Mouse (Mus musculus): Measurements from ENCODE around the gene Cmtm2b. TPM values are rescaled to one million over a fixed set of nuclear protein-coding genes. Genes with fewer than 3 reads are reported as not detected.

Gene Cmtm2b
- polyA plus RNA-seq, 1 experiment from 2014 or later: not detected

GRCm38 (mm10) chr8:104370071-104370470, 48.0 kb downstream of the Cmtm2b start:
- H3K9me3 ChIP-seq: no peaks in the 10 kb centered on the region
- no peak overlapping the region for H3K4me3 ChIP-seq
- 80% methylated on average over 6 of the region's 6 CpGs for WGBS
- H3K4me2 ChIP-seq (replicated peaks): no peak overlapping the region
- H3K27me3 ChIP-seq: no peaks in the 10 kb centered on the region
- peaks cover 7% of the 10 kb centered on the region for H3K4me1 ChIP-seq
- no peak overlapping the region for H3K27ac ChIP-seq
- no peaks in the 10 kb centered on the region for H3K36me3 ChIP-seq
- ATAC-seq (ENCODE audit: insufficient number of reproducible peaks, insufficient read depth, low FRiP score, low TSS enrichment): no peak
- H3K9ac ChIP-seq: no peak overlapping the region

GRCm38 (mm10) chr8:104371121-104371520, 49.1 kb downstream of the Cmtm2b start:
- 86% methylated on average over 6 of the region's 6 CpGs for WGBS
- Histone ChIP-seq H3K27ac (no peak overlapping the region), H3K9me3 (no peaks in the 10 kb centered on the region), H3K4me3 (no peak overlapping the region), H3K36me3 (no peaks in the 10 kb centered on the region), H3K4me1 (peaks cover 16% of the 10 kb centered on the region), H3K27me3 (no peaks in the 10 kb centered on the region), H3K4me2 (replicated peaks) (no peak overlapping the region), H3K9ac (no peak overlapping the region)
- no peak for ATAC-seq (ENCODE audit: insufficient number of reproducible peaks, insufficient read depth, low FRiP score, low TSS enrichment)

- H3K4me1 ChIP-seq: peaks cover 16% of the 10 kb centered on the region
- H3K27ac ChIP-seq: no peak overlapping the region
- no peak overlapping the region for H3K4me3 ChIP-seq
- H3K4me2 ChIP-seq (replicated peaks): no peak overlapping the region
- H3K9me3 ChIP-seq: no peaks in the 10 kb centered on the region
- no peaks in the 10 kb centered on the region for H3K27me3 ChIP-seq
- ATAC-seq (ENCODE audit: insufficient number of reproducible peaks, insufficient read depth, low FRiP score, low TSS enrichment): no peak
- 81% methylated on average over 11 of the region's 11 CpGs for WGBS
- no peaks in the 10 kb centered on the region for H3K36me3 ChIP-seq
- H3K9ac ChIP-seq: no peak overlapping the region
These were observed 51.7 kb downstream of the Cmtm2b start for GRCm38 (mm10) chr8:104373779-104374178.

GRCm38 (mm10) chr8:104374269-104374668, 52.2 kb downstream of the Cmtm2b start:
- 71% methylated on average over 11 of the region's 11 CpGs for WGBS
- Histone ChIP-seq H3K4me3 (no peak overlapping the region), H3K27ac (no peak overlapping the region), H3K27me3 (no peaks in the 10 kb centered on the region), H3K36me3 (no peaks in the 10 kb centered on the region), H3K9me3 (no peaks in the 10 kb centered on the region), H3K4me2 (replicated peaks) (no peak overlapping the region), H3K9ac (no peak overlapping the region), H3K4me1 (peaks cover 16% of the 10 kb centered on the region)
- ATAC-seq (ENCODE audit: insufficient number of reproducible peaks, insufficient read depth, low FRiP score, low TSS enrichment): no peak

- 57% methylated on average over 14 of the region's 14 CpGs for WGBS
- no peaks in the 10 kb centered on the region for H3K9me3 ChIP-seq
- peaks cover 13% of the 10 kb centered on the region for H3K4me1 ChIP-seq
- H3K4me3 ChIP-seq: no peak overlapping the region
- no peaks in the 10 kb centered on the region for H3K27me3 ChIP-seq
- H3K4me2 ChIP-seq (replicated peaks): no peak overlapping the region
- no peak overlapping the region for H3K27ac ChIP-seq
- no peak overlapping the region for H3K9ac ChIP-seq
- no peaks in the 10 kb centered on the region for H3K36me3 ChIP-seq
- no peak for ATAC-seq (ENCODE audit: insufficient number of reproducible peaks, insufficient read depth, low FRiP score, low TSS enrichment)
These were observed 53.1 kb downstream of the Cmtm2b start for GRCm38 (mm10) chr8:104374864-104375846.

- Histone ChIP-seq H3K27ac (no peak overlapping the region), H3K36me3 (no peaks in the 10 kb centered on the region), H3K27me3 (no peaks in the 10 kb centered on the region), H3K9me3 (no peaks in the 10 kb centered on the region), H3K9ac (no peak overlapping the region), H3K4me1 (peaks cover 13% of the 10 kb centered on the region), H3K4me2 (replicated peaks) (no peak overlapping the region), H3K4me3 (no peak overlapping the region)
- 72% methylated on average over 5 of the region's 5 CpGs for WGBS
- no peak for ATAC-seq (ENCODE audit: insufficient number of reproducible peaks, insufficient read depth, low FRiP score, low TSS enrichment)
These were observed 53.9 kb downstream of the Cmtm2b start for GRCm38 (mm10) chr8:104375959-104376358.

- H3K4me2 ChIP-seq (replicated peaks): no peak overlapping the region
- H3K27me3 ChIP-seq: no peaks in the 10 kb centered on the region
- peaks cover 13% of the 10 kb centered on the region for H3K4me1 ChIP-seq
- ATAC-seq (ENCODE audit: insufficient number of reproducible peaks, insufficient read depth, low FRiP score, low TSS enrichment): no peak
- no peak overlapping the region; the same call in 1 of the 2 replicates for H3K27ac ChIP-seq
- no peaks in the 10 kb centered on the region for H3K9me3 ChIP-seq
- H3K9ac ChIP-seq: no peak overlapping the region
- H3K4me3 ChIP-seq: no peak overlapping the region
- H3K36me3 ChIP-seq: no peaks in the 10 kb centered on the region
- 54% methylated on average over 11 of the region's 11 CpGs for WGBS
These were observed 54.6 kb downstream of the Cmtm2b start for GRCm38 (mm10) chr8:104376669-104377068.

- Histone ChIP-seq H3K4me1 (peaks cover 22% of the 10 kb centered on the region), H3K27ac (no peak overlapping the region)
- ATAC-seq (ENCODE audit: insufficient number of reproducible peaks, insufficient read depth, low FRiP score, low TSS enrichment): no peak
These were observed 57.3 kb downstream of the Cmtm2b start for GRCm38 (mm10) chr8:104379301-104379836.

GRCm38 (mm10) chr8:104380269-104380668, 58.2 kb downstream of the Cmtm2b start:
- no peak overlapping the region for H3K27ac ChIP-seq
- H3K27me3 ChIP-seq: no peaks in the 10 kb centered on the region
- no peak overlapping the region for H3K9ac ChIP-seq
- ATAC-seq (ENCODE audit: insufficient number of reproducible peaks, insufficient read depth, low FRiP score, low TSS enrichment): no peak
- no peak overlapping the region for H3K4me2 ChIP-seq (replicated peaks)
- no peak overlapping the region for H3K4me3 ChIP-seq
- no peaks in the 10 kb centered on the region for H3K9me3 ChIP-seq
- H3K36me3 ChIP-seq: no peaks in the 10 kb centered on the region
- WGBS: 82% methylated on average over 7 of the region's 7 CpGs
- H3K4me1 ChIP-seq: peaks cover 18% of the 10 kb centered on the region; the same call in 1 of the 2 replicates

More at GRCm38 (mm10) chr8:104379301-104379836, 57.3 kb downstream of the Cmtm2b start:
- Histone ChIP-seq H3K27me3 (no peaks in the 10 kb centered on the region), H3K9ac (no peak overlapping the region), H3K36me3 (no peaks in the 10 kb centered on the region), H3K9me3 (no peaks in the 10 kb centered on the region), H3K4me3 (no peak overlapping the region), H3K4me2 (replicated peaks) (no peak overlapping the region)
- WGBS: 32% methylated on average over 10 of the region's 10 CpGs

Other genes with a start within 250 kb of the Cmtm2b start
- gene Cdh5, start 220.6 kb upstream of the Cmtm2b start, polyA plus RNA-seq (2016; fragmentation: Nextera tagmentation; extraction: Ambion mirVana): 22.5 and 22.6 TPM in 2 replicates
- gene Bean1, start 151.8 kb upstream of the Cmtm2b start, polyA plus RNA-seq (2016; fragmentation: Nextera tagmentation; extraction: Ambion mirVana): 0.92 and 1.4 TPM in 2 replicates
- gene Tk2, start 73.7 kb upstream of the Cmtm2b start, polyA plus RNA-seq (2016; fragmentation: Nextera tagmentation; extraction: Ambion mirVana): 23.7 and 24.4 TPM in 2 replicates
- gene Cklf, start 71.4 kb upstream of the Cmtm2b start, polyA plus RNA-seq (2016; fragmentation: Nextera tagmentation; extraction: Ambion mirVana): 59.6 and 61.3 TPM in 2 replicates
- gene Cmtm2a, start 29.0 kb upstream of the Cmtm2b start, polyA plus RNA-seq (2016; fragmentation: Nextera tagmentation; extraction: Ambion mirVana): not detected in 2 replicates
- not detected in 2 replicates for gene Gm45711, start 12.1 kb upstream of the Cmtm2b start, polyA plus RNA-seq (2016; fragmentation: Nextera tagmentation; extraction: Ambion mirVana)
- gene Cmtm1, start 12.1 kb upstream of the Cmtm2b start, polyA plus RNA-seq (2016; fragmentation: Nextera tagmentation; extraction: Ambion mirVana): not detected in 2 replicates
- not detected in 2 replicates for gene Gm11020, start 663 bp upstream of the Cmtm2b start, polyA plus RNA-seq (2016; fragmentation: Nextera tagmentation; extraction: Ambion mirVana)
- gene Cmtm3, start 17.2 kb downstream of the Cmtm2b start, polyA plus RNA-seq (2016; fragmentation: Nextera tagmentation; extraction: Ambion mirVana): 168 and 173 TPM in 2 replicates
- 3.0 and 3.3 TPM in 2 replicates for gene Cmtm4, start 73.6 kb downstream of the Cmtm2b start, polyA plus RNA-seq (2016; fragmentation: Nextera tagmentation; extraction: Ambion mirVana)
- 87.3 and 89.1 TPM in 2 replicates for gene Dync1li2, start 120.8 kb downstream of the Cmtm2b start, polyA plus RNA-seq (2016; fragmentation: Nextera tagmentation; extraction: Ambion mirVana)
- gene Terb1, start 187.7 kb downstream of the Cmtm2b start, polyA plus RNA-seq (2016; fragmentation: Nextera tagmentation; extraction: Ambion mirVana): 0.24 and 0.29 TPM in 2 replicates
- gene Nae1, start 212.4 kb downstream of the Cmtm2b start, polyA plus RNA-seq (2016; fragmentation: Nextera tagmentation; extraction: Ambion mirVana): 129 TPM in 2 replicates
- 0.83 and 0.97 TPM in 2 replicates for gene Car7, start 212.5 kb downstream of the Cmtm2b start, polyA plus RNA-seq (2016; fragmentation: Nextera tagmentation; extraction: Ambion mirVana)

Measured in embryonic facial prominence, embryonic 12.5 days (tissue).